Mouse (Mus musculus): ENCODE results near the gene Serinc2.
"Not testable (repeated sequence)": the region's sequence is repeated elsewhere in the genome, so short reads cannot be mapped to it uniquely, and the experiment has no call there.

Gene Serinc2

DNA sequence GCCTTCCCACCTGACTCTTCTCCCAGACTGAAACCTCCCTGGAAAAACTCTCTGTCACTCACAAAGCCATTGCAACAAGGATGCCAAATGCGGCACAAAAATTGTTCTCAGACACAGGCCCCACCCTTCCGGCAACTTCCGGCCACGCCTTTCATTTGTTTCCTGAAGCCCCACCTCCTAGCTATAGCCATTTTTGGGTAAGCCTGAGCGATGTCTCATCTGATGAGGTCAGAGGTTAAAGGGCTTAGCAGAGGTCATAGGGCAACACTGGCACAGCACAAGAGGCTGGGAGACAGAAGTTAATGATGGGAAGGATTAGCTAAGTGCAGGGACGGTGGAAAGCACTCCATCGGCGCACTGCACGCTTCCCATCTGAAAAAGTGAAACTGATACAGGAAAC, 12.4 kb downstream of the Serinc2 start:
- DNase-seq (ENCODE audit: low read depth in 1 of 2, low spot score in 2 of 2): peak in 1 of 2 experiments; percentile 23

DNA sequence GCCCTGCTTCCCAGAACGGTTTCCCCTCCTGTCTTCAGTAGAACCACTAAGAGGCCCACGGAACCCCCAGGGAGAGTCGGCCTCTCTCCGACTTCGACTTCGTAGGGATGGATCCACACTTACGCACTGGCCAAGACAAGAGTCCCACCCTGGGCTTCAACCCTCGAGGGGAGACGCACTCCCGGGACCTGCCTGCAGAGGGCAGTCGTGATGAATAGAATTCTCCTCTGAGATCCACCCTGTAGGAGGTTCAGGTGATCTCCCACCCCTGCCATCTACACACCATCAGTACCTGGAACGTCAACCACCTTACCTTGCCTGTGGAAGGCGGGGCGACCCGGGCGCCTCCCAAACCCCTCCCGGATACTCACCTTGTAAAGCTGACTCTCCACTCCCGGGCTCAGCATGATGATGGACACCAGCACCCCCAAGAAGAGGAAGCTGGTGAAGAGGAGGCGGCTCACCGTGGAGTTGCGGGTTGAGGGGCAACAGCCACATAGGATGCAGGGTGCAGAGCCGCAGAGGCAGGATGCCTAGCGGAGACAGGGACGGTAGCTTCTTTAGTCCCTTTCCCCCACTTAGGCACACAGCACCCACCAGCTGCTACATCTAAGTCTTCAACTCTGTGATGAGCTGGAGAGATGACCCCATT, 14.2 kb downstream of the Serinc2 start:
- DNase-seq (ENCODE audit: low read depth in 1 of 2, low spot score in 2 of 2): peak in 1 of 2 experiments; percentile 34

DNA sequence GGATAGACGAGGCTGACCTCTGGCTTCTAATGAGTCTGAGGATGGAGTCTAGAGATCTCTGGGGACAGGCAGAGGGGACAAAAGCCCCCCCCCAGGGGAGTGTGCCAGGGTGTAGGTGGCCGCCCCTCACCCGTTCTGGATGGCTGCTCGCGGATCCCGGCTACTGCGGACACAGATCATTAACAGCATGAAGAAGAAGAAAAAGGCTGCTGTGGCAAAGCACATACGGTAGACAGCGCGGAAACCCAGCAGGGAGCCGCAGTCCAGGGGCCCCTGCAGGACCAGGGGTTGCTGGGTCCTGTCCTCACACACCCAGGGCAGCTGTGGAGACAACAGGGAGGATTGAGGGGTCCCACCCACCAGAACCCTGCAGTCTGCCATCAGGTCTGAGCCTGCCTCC, 14.9 kb downstream of the Serinc2 start:
- no peak for DNase-seq (ENCODE audit: low read depth in 1 of 2, low spot score in 2 of 2)

DNA sequence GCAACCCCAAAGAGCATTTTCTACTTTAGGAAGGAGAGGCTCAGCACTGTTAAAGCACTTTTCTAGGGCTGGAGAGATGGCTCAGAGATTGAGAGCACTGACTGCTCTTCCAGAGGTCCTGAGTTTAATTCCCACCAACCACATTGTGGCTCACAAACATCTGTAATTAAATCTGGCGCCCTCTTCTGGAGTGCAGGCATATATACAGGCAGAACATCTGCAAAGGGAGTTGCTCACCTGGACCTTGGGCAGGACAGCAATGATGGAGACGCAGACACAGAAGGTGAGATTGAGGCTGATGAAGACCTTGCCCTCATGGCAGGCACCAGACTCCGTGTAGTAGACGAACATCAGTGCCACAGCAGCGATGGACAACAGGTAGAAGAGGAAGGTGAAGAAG, 18.6 kb downstream of the Serinc2 start:
- no peak for DNase-seq (ENCODE audit: low read depth in 1 of 2, low spot score in 2 of 2)

GRCm38 (mm10) chr4:130252441-130253157, 26.4 kb downstream of the Serinc2 start:
- DNase-seq (ENCODE audit: low read depth in 1 of 2, low spot score in 2 of 2): no peak

- DNase-seq (ENCODE audit: low read depth in 1 of 2, low spot score in 2 of 2): no peak
These were observed 27.2 kb downstream of the Serinc2 start for GRCm38 (mm10) chr4:130251763-130252162.

- no peak for DNase-seq (ENCODE audit: low read depth in 1 of 2, low spot score in 2 of 2)
These were observed 27.8 kb downstream of the Serinc2 start for GRCm38 (mm10) chr4:130251172-130251705.

- DNase-seq (ENCODE audit: low read depth in 1 of 2, low spot score in 2 of 2): no peak
These were observed 30.4 kb downstream of the Serinc2 start for GRCm38 (mm10) chr4:130248636-130249035.

- DNase-seq (ENCODE audit: low read depth in 1 of 2, low spot score in 2 of 2): peak in 1 of 2 experiments; percentile 26
These were observed 32.9 kb downstream of the Serinc2 start for GRCm38 (mm10) chr4:130246132-130246531.

DNA sequence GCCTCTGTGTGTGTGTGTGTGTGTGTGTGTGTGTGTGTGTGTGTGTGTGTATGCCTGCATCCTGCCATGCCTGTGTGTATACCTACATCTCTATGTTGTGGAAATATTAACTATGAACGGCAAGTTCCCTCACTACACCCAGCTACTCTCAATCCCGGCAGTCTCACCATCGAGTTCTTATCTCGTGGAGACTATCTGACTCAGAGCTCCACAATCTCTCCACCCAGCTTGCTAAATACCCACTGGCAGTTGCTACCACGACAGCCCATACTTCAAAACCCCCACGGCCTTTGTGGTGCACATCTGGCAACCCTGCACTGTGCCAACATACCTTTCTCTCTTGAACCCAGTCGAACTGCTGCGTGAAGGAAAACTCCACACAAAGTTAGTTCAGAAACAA, 34.3 kb downstream of the Serinc2 start:
- no peak for DNase-seq (ENCODE audit: low read depth in 1 of 2, low spot score in 2 of 2)

- not testable (repeated sequence) for DNase-seq (ENCODE audit: low read depth in 1 of 2, low spot score in 2 of 2)
These were observed 35.4 kb downstream of the Serinc2 start for GRCm38 (mm10) chr4:130243621-130244020.

DNA sequence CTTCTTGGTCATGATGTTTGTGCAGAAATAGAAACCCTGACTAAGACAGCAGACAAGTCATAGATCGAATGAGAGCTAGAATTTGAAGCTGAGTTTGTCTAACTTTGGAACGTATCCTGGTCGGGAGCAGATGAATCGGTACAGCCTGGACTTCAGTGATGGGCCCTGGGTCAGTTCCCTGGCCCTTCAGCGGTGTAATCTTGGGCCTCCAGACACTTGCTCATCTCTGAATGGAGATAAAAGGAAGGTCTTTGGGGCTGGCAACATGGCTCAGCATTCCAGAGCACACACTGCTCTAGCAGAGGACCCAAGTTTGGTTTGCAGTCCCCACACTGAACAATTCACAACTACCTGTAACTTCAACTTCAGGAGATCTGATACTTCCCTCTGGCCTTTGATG, 36.0 kb downstream of the Serinc2 start:
- no peak for DNase-seq (ENCODE audit: low read depth in 1 of 2, low spot score in 2 of 2)

DNA sequence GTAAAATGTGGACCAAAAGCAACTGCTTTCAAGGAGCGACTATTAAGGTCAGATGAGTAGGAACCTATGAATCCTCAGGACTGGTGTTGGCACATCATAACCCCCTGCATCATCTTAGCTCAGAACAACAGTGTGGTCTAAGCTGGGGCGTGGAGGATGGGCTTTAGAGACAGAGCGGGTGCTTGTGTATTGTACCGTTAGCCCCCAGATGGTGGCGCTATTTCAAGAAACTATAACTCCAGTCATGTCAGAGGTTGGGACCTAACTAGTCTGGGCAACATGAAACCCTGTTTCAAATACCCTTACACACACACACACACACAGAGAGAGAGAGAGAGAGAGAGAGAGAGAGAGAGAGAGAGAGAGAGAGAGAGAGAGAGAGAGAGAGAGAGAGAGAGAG, 38.3 kb downstream of the Serinc2 start:
- DNase-seq (ENCODE audit: low read depth in 1 of 2, low spot score in 2 of 2): no peak

GRCm38 (mm10) chr4:130237607-130238006, 41.4 kb downstream of the Serinc2 start:
- no peak for DNase-seq (ENCODE audit: low read depth in 1 of 2, low spot score in 2 of 2)

- no peak for DNase-seq (ENCODE audit: low read depth in 1 of 2, low spot score in 2 of 2)
These were observed 42.6 kb downstream of the Serinc2 start for GRCm38 (mm10) chr4:130236361-130236760.

DNA sequence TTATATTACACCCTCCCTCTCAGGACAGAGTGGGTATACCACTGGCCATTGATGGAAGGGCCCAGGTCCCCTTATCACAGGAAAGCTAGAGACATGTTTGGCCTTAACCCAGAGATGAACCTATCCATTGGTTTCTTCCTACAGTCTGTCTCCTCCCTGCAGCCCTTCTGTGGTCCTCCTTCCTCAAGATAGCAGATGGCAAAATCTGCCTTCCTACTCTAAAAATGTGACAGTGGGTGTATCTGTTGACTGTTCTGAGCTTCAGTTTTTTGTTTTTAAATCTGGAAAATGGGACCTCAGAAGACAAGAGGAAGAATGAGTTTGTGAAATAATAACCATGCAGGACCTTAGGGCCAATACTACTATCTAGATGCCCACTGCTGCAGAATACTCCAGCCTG, 54.9 kb downstream of the Serinc2 start:
- no peak for DNase-seq (ENCODE audit: low read depth in 1 of 2, low spot score in 2 of 2)

GRCm38 (mm10) chr4:130222179-130222578, 56.8 kb downstream of the Serinc2 start, which contains the start of gene Gm853:
Gm853 (minus strand) TSS chr4:130222401.
- no peak for DNase-seq (ENCODE audit: low read depth in 1 of 2, low spot score in 2 of 2)

DNA sequence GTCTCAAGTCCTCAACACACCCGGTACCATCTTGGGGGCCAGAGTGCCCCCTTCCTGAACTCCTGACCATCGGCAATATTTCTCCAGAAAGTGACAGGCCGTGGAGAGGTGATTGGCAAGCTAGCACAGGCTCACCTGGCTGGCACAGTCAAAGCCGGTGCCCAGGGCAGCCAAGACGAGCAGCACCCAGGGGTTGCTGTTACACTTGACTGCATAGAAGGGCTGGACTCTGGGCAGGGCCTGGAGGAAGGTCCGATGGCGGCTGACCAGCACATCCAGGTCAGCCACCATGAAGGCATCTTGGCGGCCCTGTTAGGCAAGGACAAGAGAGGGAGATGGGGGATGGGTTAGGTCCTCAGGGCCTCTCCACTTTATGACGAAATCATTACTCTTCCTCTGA, 58.8 kb downstream of the Serinc2 start:
- DNase-seq (ENCODE audit: low read depth in 1 of 2, low spot score in 2 of 2): no peak

GRCm38 (mm10) chr4:130215392-130215791, 63.6 kb downstream of the Serinc2 start:
- no peak for DNase-seq (ENCODE audit: low read depth in 1 of 2, low spot score in 2 of 2)

GRCm38 (mm10) chr4:130213857-130214256, 65.1 kb downstream of the Serinc2 start:
- no peak for DNase-seq (ENCODE audit: low read depth in 1 of 2, low spot score in 2 of 2)

DNA sequence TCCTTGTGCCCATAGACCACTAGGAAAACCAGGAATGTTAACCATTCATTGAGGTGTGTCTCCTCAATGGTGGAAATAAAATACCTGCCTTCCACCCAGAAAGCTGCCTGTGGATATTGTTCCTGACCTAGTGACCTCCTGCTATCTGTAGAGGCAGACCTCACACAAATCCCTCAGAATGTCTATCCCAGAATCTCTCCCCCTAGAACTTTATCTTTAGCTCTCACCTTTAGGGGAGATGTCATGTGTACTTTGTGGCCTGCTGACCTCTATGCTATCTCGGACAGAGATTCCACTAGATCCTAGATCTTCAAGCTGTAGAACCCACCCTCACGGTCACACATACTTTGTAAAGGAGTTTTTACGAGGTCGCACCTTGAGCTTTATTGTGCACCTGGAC, 65.8 kb downstream of the Serinc2 start:
- DNase-seq (ENCODE audit: low read depth in 1 of 2, low spot score in 2 of 2): no peak

GRCm38 (mm10) chr4:130212421-130212820, 66.6 kb downstream of the Serinc2 start:
- no peak for DNase-seq (ENCODE audit: low read depth in 1 of 2, low spot score in 2 of 2)
